Mouse (Mus musculus) cerebellum, adult 9-11 months (tissue): ENCODE results near the gene Ctnnb1.
A peak's percentile ranks its signal among the peaks of the same experiment; 100 is the strongest.

Experiments used
- DNase-seq: peaks from one replicate; pipeline ENCODE4 v3.0.0; 2022

The Ctnnb1 gene

GRCm38 (mm10) chr9:120930021-120930420 is 1.0 kb downstream of the Ctnnb1 start:
- no peak for DNase-seq

- no peak for DNase-seq
These were observed 1.8 kb downstream of the Ctnnb1 start for GRCm38 (mm10) chr9:120930811-120931210.

- DNase-seq, result peak; percentile 57
These were observed 3.4 kb downstream of the Ctnnb1 start for GRCm38 (mm10) chr9:120932371-120932770.

GRCm38 (mm10) chr9:120932797-120933586 is 4.0 kb downstream of the Ctnnb1 start:
- peak; percentile 97 for DNase-seq

GRCm38 (mm10) chr9:120933587-120933885 is 4.5 kb downstream of the Ctnnb1 start:
- DNase-seq, result no peak

GRCm38 (mm10) chr9:120933886-120934758 is 5.1 kb downstream of the Ctnnb1 start:
- peak; percentile 70 for DNase-seq

GRCm38 (mm10) chr9:120934821-120935633 is 6.0 kb downstream of the Ctnnb1 start:
- DNase-seq, result no peak

- DNase-seq, result no peak
These were observed 6.6 kb downstream of the Ctnnb1 start for GRCm38 (mm10) chr9:120935634-120935922.

GRCm38 (mm10) chr9:120936351-120936750 is 7.3 kb downstream of the Ctnnb1 start:
- peak; percentile 61 for DNase-seq

- DNase-seq, result no peak
These were observed 11.8 kb downstream of the Ctnnb1 start for GRCm38 (mm10) chr9:120940858-120941257.

GRCm38 (mm10) chr9:120943757-120944156 is 14.7 kb downstream of the Ctnnb1 start:
- DNase-seq, result no peak

GRCm38 (mm10) chr9:120944211-120944610 is 15.2 kb downstream of the Ctnnb1 start:
- DNase-seq, result no peak

GRCm38 (mm10) chr9:120946131-120946530 is 17.1 kb downstream of the Ctnnb1 start:
- no peak for DNase-seq

- DNase-seq, result no peak
These were observed 19.8 kb downstream of the Ctnnb1 start for GRCm38 (mm10) chr9:120948832-120949231.

GRCm38 (mm10) chr9:120950761-120951160 is 21.7 kb downstream of the Ctnnb1 start:
- no peak for DNase-seq

GRCm38 (mm10) chr9:120951947-120952346 is 22.9 kb downstream of the Ctnnb1 start:
- DNase-seq, result no peak

GRCm38 (mm10) chr9:120958051-120958450 is 29.0 kb downstream of the Ctnnb1 start:
- no peak for DNase-seq

- no peak for DNase-seq
These were observed 29.5 kb downstream of the Ctnnb1 start for GRCm38 (mm10) chr9:120958560-120958959.

GRCm38 (mm10) chr9:120959225-120959624 is 30.2 kb downstream of the Ctnnb1 start:
- DNase-seq, result no peak

- no peak for DNase-seq
These were observed 31.6 kb downstream of the Ctnnb1 start for GRCm38 (mm10) chr9:120960611-120961010.

- DNase-seq, result no peak
These were observed 32.5 kb downstream of the Ctnnb1 start for GRCm38 (mm10) chr9:120961466-120961865.

GRCm38 (mm10) chr9:120961969-120962700 is 33.1 kb downstream of the Ctnnb1 start:
- no peak for DNase-seq

- no peak for DNase-seq
These were observed 34.1 kb downstream of the Ctnnb1 start for GRCm38 (mm10) chr9:120963104-120963503.
